In genomic region chr6:57431196-57431595, GRCm38 (mm10) we compare ENCODE assay signal across 13 mouse cellular contexts. TPM values are rescaled to one million over a fixed set of nuclear protein-coding genes. Genes with fewer than 3 reads are reported as not detected.
A peak's percentile ranks its signal among the peaks of the same experiment; 100 is the strongest.
DNase-seq lines count a peak whose midpoint lies in the region; ATAC-seq and TF ChIP-seq lines count a peak whose summit lies in the region.
"Had no signal": no experiment of that assay in that cellular context is flagged by ENCODE, and none has a peak within 500 bp of the region (broad histone marks: within the 10 kb centered on the region; RNA-seq: fewer than 3 reads in every experiment).

No protein-coding gene starts in this region.

- no peak for ATAC-seq in forebrain, embryonic 14.5 days
- ATAC-seq in forebrain, embryonic 15.5 days (replicated peaks) = no peak
- ATAC-seq in common myeloid progenitor, adult 5-6 weeks (replicated peaks; ENCODE audit: low read depth, poor library complexity, severe bottlenecking) = peak; percentile 71; the same call in 1 of the 2 replicates

- no peaks in the 10 kb centered on the region for H3K4me1 ChIP-seq in forebrain, embryonic 14.5 days (ENCODE audit: control insufficient read depth, insufficient read depth, low read length)
- H3K4me1 ChIP-seq in forebrain, embryonic 15.5 days = no peaks in the 10 kb centered on the region
- H3K4me1 ChIP-seq: embryonic facial prominence, embryonic 15.5 days had no signal

- no peak overlapping the region for H3K27ac ChIP-seq in forebrain, embryonic 14.5 days (ENCODE audit: low read depth, low read length)
- H3K27ac ChIP-seq in forebrain, embryonic 15.5 days (replicated peaks) = no peak overlapping the region
- H3K27ac ChIP-seq in layer of hippocampus, adult 2 months = no peak overlapping the region
- H3K27ac ChIP-seq: embryonic facial prominence, embryonic 15.5 days; liver, embryonic 14.5 days had no signal

- H3K9ac ChIP-seq in forebrain, embryonic 14.5 days (ENCODE audit: low read length) = no peak overlapping the region
- no peak overlapping the region for H3K9ac ChIP-seq in forebrain, embryonic 15.5 days (replicated peaks)
- H3K9ac ChIP-seq: embryonic facial prominence, embryonic 15.5 days; liver, embryonic 14.5 days had no signal

- H3K36me3 ChIP-seq in forebrain, embryonic 14.5 days (ENCODE audit: control insufficient read depth, insufficient read depth, low read length) = no peaks in the 10 kb centered on the region
- H3K36me3 ChIP-seq in forebrain, embryonic 15.5 days = no peaks in the 10 kb centered on the region
- H3K36me3 ChIP-seq: embryonic facial prominence, embryonic 15.5 days had no signal

- TF ChIP-seq CTCF in layer of hippocampus, adult 2 months (conservative IDR thresholded peaks at IDR 0.05) = peak; percentile 78

- no peak overlapping the region for H3K4me3 ChIP-seq in forebrain, embryonic 14.5 days (ENCODE audit: low read depth, low read length)
- H3K4me3 ChIP-seq in forebrain, embryonic 15.5 days = no peak overlapping the region
- no peak overlapping the region for H3K4me3 ChIP-seq in layer of hippocampus, adult 2 months
- H3K4me3 ChIP-seq: embryonic facial prominence, embryonic 15.5 days had no signal

- H3K4me2 ChIP-seq in forebrain, embryonic 14.5 days (ENCODE audit: low read length) = no peak overlapping the region
- no peak overlapping the region for H3K4me2 ChIP-seq in forebrain, embryonic 15.5 days (replicated peaks)
- H3K4me2 ChIP-seq: embryonic facial prominence, embryonic 15.5 days had no signal

- peak; percentile 30 for DNase-seq in forebrain, embryonic 14.5 days (ENCODE audit: low spot score)
- peak; percentile 2 to 30 for DNase-seq in layer of hippocampus, adult 2 months (ENCODE audit: low spot score in 2 of 2)
- no peak for DNase-seq in layer of hippocampus, adult 9-11 months
- peak; percentile 43 for DNase-seq in 416B (ENCODE audit: low read depth)
- no peak for DNase-seq in urinary bladder, postnatal 4 days (ENCODE audit: low spot score in 2 of 2)
- DNase-seq in gastrocnemius, adult 18-20 months (ENCODE audit: low spot score) = no peak
- DNase-seq: gastrocnemius, postnatal 36 days had no signal

- H3K27me3 ChIP-seq in forebrain, embryonic 14.5 days (replicated peaks; ENCODE audit: control insufficient read depth, insufficient read depth, low read length) = no peaks in the 10 kb centered on the region
- no peaks in the 10 kb centered on the region for H3K27me3 ChIP-seq in forebrain, embryonic 15.5 days
- H3K27me3 ChIP-seq: embryonic facial prominence, embryonic 15.5 days had no signal

- no peaks in the 10 kb centered on the region for H3K9me3 ChIP-seq in forebrain, embryonic 14.5 days (replicated peaks; ENCODE audit: control insufficient read depth, low read length)
- no peaks in the 10 kb centered on the region for H3K9me3 ChIP-seq in forebrain, embryonic 15.5 days
- H3K9me3 ChIP-seq: embryonic facial prominence, embryonic 15.5 days had no signal

- WGBS in forebrain, embryonic 14.5 days = 85% methylated on average over 1 of the region's 1 CpGs
- WGBS in forebrain, embryonic 15.5 days = 81% methylated on average over 1 of the region's 1 CpGs

RNA-seq across cellular contexts. Expression of gene Vmn1r20, which starts 2.5 kb away (rescaled TPM):
- polyA plus RNA-seq in forebrain, embryonic 14.5 days (2014; fragmentation: Nextera tagmentation; extraction: Ambion mirVana) = not detected in 2 replicates
- polyA plus RNA-seq in forebrain, embryonic 15.5 days (2015; fragmentation: Nextera tagmentation; extraction: Ambion mirVana) = not detected in 2 replicates
- not detected for total RNA-seq in layer of hippocampus, adult 2 months (2021)
- not detected in 2 replicates for total RNA-seq in common myeloid progenitor, adult 5-6 weeks (2017)
- total RNA-seq in gastrocnemius, adult 18-20 months (2021) = not detected
- total RNA-seq: ES-E14; gastrocnemius, postnatal 36 days had no signal
- polyA plus RNA-seq: embryonic facial prominence, embryonic 15.5 days; kidney, embryonic 16.5 days; liver, embryonic 14.5 days had no signal

RNA-seq across cellular contexts. Expression of gene Vmn1r19, which starts 27.6 kb away (rescaled TPM):
- polyA plus RNA-seq in forebrain, embryonic 14.5 days (2014; fragmentation: Nextera tagmentation; extraction: Ambion mirVana) = not detected in 2 replicates
- not detected in 2 replicates for polyA plus RNA-seq in forebrain, embryonic 15.5 days (2015; fragmentation: Nextera tagmentation; extraction: Ambion mirVana)
- not detected for total RNA-seq in layer of hippocampus, adult 2 months (2021)
- total RNA-seq in common myeloid progenitor, adult 5-6 weeks (2017) = not detected in 2 replicates
- not detected for total RNA-seq in gastrocnemius, adult 18-20 months (2021)
- total RNA-seq: ES-E14; gastrocnemius, postnatal 36 days had no signal
- polyA plus RNA-seq: embryonic facial prominence, embryonic 15.5 days; kidney, embryonic 16.5 days; liver, embryonic 14.5 days had no signal

RNA-seq across cellular contexts. Expression of gene Vmn1r18, which starts 35.6 kb away (rescaled TPM):
- not detected in 2 replicates for polyA plus RNA-seq in forebrain, embryonic 14.5 days (2014; fragmentation: Nextera tagmentation; extraction: Ambion mirVana)
- polyA plus RNA-seq in forebrain, embryonic 15.5 days (2015; fragmentation: Nextera tagmentation; extraction: Ambion mirVana) = not detected in 2 replicates
- under 1 TPM in 1 of 2 experiments, not detected in 1; 0.03 TPM for total RNA-seq in layer of hippocampus, adult 2 months (2021)
- not detected in 2 replicates for total RNA-seq in common myeloid progenitor, adult 5-6 weeks (2017)
- total RNA-seq in gastrocnemius, adult 18-20 months (2021) = not detected
- total RNA-seq: ES-E14; gastrocnemius, postnatal 36 days had no signal
- polyA plus RNA-seq: embryonic facial prominence, embryonic 15.5 days; kidney, embryonic 16.5 days; liver, embryonic 14.5 days had no signal

Comparison
In these comparisons a context has a peak if more than half of its experiments do, and no peak if none do; other contexts are left out.
1. DNase-seq: peak in forebrain, embryonic 14.5 days (single experiment), layer of hippocampus, adult 2 months (2 of 2) and 416B (single experiment); none in layer of hippocampus, adult 9-11 months (single experiment), urinary bladder, postnatal 4 days (0 of 2) and gastrocnemius, adult 18-20 months (single experiment).